Mouse (Mus musculus): ENCODE data around the gene Vps13d. TPM values are rescaled to one million over a fixed set of nuclear protein-coding genes. Genes with fewer than 3 reads are reported as not detected.

The Vps13d gene
- polyA plus RNA-seq, 1 experiment from 2014 or later: 8.5 TPM

DNA sequence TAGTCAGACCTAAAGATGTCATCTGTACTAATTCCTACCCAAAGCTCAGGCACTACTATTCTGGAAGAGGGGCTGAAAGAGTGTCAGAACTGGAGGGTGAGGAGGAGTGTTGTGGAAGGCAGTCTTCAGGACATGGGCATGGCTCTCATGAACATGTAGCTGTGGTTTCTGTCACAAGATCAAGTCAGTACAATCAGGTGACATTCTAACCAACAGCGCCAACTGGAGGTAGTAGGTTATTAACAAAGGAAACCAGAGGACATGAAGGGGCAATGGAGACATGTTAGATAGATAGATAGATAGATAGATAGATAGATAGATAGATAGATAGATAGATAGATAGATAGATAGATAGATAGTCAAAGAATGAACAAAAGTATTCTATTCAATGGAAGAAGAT lies 241.4 kb downstream of the Vps13d start:
- Histone ChIP-seq H3K4me2 (no peak overlapping the region), H3K27me3 (ENCODE audit: insufficient read depth, low read length) (no peaks in the 10 kb centered on the region), H3K36me3 (ENCODE audit: insufficient read depth) (no peaks in the 10 kb centered on the region), H3K9me3 (ENCODE audit: low read depth, low read length) (no peaks in the 10 kb centered on the region), H3K9ac (no peak overlapping the region), H3K4me3 (ENCODE audit: low read depth, low read length) (no peak overlapping the region), H3K27ac (ENCODE audit: low read depth) (no peak overlapping the region), H3K4me1 (ENCODE audit: insufficient read depth) (peaks cover 10% of the 10 kb centered on the region)
- DNase-seq (no peak), ATAC-seq (ENCODE audit: insufficient read depth) (no peak)
- TF ChIP-seq CTCF (IDR thresholded peaks at IDR 0.05; ENCODE audit: low read depth): no peak
- WGBS: 87% methylated on average over 1 of the region's 1 CpGs

DNA sequence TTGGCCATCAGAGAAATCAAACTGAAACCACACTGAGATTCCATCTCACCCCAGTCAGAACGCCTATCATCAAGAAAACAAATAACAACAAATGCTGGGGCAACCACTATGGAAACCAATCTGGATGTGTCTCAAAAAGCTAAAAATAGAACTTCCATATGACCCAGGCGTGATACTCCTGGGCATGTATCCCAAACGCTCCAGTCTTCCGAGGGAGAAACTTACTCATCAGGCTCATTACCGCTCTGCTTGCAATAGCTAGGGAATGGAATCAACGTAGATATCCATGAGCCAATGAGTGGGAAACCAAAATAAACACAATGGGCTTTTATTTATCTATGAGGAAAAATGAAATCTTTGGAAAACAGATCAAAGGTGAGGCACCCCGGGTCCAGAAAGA lies 242.9 kb downstream of the Vps13d start:
- 54% methylated on average over 7 of the region's 7 CpGs for WGBS
- no peaks in the 10 kb centered on the region for H3K27me3 ChIP-seq (ENCODE audit: insufficient read depth, low read length)
- H3K4me3 ChIP-seq (ENCODE audit: low read depth, low read length): no peak overlapping the region
- H3K27ac ChIP-seq (ENCODE audit: low read depth): no peak overlapping the region
- no peaks in the 10 kb centered on the region for H3K36me3 ChIP-seq (ENCODE audit: insufficient read depth)
- H3K9ac ChIP-seq: no peak overlapping the region
- no peaks in the 10 kb centered on the region for H3K9me3 ChIP-seq (ENCODE audit: low read depth, low read length)
- ATAC-seq (ENCODE audit: insufficient read depth) (no peak), DNase-seq (peak; percentile 73)
- H3K4me1 ChIP-seq (ENCODE audit: insufficient read depth): peaks cover 14% of the 10 kb centered on the region
- no peak for TF ChIP-seq CTCF (IDR thresholded peaks at IDR 0.05; ENCODE audit: low read depth)
- no peak overlapping the region for H3K4me2 ChIP-seq

DNA sequence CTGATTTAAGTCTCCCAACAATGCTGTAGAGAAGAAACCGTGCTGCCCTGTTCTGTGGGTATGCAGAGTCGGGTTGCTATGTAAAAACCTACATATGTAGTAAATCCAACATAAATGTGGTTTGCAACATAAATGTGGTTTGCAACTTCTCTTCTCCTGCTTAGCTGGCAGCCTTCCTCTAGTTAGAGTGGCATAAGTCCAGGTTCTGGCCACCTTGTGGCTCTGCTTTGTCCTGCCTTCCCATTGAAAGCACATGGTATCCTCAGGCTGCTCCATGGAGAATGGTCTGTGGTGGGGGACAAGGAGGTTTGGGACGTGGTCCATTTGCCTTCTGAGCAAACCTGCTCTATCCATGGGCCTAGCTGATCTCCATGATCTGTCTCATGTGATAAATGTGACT lies 243.9 kb downstream of the Vps13d start:
- no peak for TF ChIP-seq CTCF (IDR thresholded peaks at IDR 0.05; ENCODE audit: low read depth)
- WGBS: 83% methylated on average over 3 of the region's 3 CpGs

DNA sequence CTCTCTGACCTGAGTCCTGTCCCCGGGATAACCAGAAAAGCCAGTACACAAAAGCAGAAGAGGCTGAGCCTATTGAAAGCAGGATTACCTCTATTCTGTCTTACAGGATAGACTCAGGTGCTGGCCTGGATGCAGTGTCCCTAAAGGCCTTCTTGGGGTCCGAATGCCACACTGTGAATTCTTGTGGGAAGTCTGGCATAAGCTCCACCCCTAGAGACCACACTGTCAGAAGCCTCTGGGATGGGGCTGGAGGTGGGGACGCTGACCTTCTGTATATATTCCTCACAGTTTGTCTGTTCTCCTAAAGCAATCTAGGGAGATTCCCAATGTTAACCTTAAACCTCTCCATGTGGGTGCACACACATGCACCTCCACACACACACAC lies 244.5 kb downstream of the Vps13d start:
- Histone ChIP-seq H3K27me3 (ENCODE audit: insufficient read depth, low read length) (no peaks in the 10 kb centered on the region), H3K4me3 (ENCODE audit: low read depth, low read length) (no peak overlapping the region), H3K27ac (ENCODE audit: low read depth) (no peak overlapping the region), H3K4me2 (no peak overlapping the region), H3K36me3 (ENCODE audit: insufficient read depth) (no peaks in the 10 kb centered on the region), H3K9me3 (ENCODE audit: low read depth, low read length) (no peaks in the 10 kb centered on the region), H3K4me1 (ENCODE audit: insufficient read depth) (peaks cover 14% of the 10 kb centered on the region), H3K9ac (no peak overlapping the region)
- TF ChIP-seq CTCF (IDR thresholded peaks at IDR 0.05; ENCODE audit: low read depth): no peak
- ATAC-seq (ENCODE audit: insufficient read depth): no peak
- no peak for DNase-seq
- 48% methylated on average over 3 of the region's 3 CpGs for WGBS

More for the DNA sequence above, 243.9 kb downstream of the Vps13d start:
- DNase-seq (no peak), ATAC-seq (ENCODE audit: insufficient read depth) (no peak)
- H3K27me3 ChIP-seq (ENCODE audit: insufficient read depth, low read length): no peaks in the 10 kb centered on the region
- H3K4me3 ChIP-seq (ENCODE audit: low read depth, low read length): no peak overlapping the region
- no peaks in the 10 kb centered on the region for H3K36me3 ChIP-seq (ENCODE audit: insufficient read depth)
- no peak overlapping the region for H3K27ac ChIP-seq (ENCODE audit: low read depth)
- H3K9me3 ChIP-seq (ENCODE audit: low read depth, low read length): no peaks in the 10 kb centered on the region
- no peak overlapping the region for H3K9ac ChIP-seq
- H3K4me2 ChIP-seq: no peak overlapping the region
- peaks cover 14% of the 10 kb centered on the region for H3K4me1 ChIP-seq (ENCODE audit: insufficient read depth)

DNA sequence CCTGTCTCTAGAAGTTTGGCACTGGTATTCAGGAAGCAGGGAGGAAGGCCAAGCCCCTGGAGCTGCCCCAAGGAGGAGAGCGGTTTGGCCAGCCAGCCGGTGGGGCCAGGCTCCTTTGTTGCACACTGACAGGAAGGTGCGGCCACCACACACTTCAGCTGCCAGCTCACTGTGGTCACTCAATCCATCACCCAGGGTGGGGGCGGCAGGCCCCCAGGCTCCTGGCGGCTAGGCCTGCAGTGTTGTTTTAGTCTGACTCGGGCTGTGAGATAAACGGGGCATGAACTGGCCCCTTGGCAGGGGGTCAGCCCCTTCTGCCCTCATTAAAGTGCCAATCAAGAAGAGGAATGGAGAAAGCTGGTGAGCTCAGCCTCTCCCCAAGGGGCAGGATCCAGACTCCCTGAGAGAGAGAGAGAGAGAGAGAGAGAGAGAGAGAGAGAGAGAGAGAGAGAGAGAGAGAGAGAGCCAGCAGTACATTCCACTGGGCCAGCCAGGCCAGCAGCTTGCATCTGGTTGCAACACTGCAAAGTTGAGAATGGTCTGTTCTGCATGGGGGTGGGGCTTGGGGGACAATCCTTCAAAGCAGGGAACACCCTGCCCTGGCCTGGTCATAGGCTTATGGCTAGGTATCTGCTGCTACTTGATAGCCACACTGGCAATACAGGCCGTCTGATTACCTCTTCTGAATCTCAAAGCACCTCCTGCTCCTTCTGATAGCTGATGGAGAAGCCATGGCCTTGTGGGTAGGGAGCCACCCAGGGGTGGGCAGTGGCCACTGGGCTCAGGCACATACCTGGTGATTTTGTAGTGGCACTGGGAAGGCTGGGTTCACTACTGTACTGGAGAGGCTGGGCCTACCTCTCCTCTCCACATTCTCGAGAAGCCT lies 245.1 kb downstream of the Vps13d start:
- no peak for TF ChIP-seq CTCF (IDR thresholded peaks at IDR 0.05; ENCODE audit: low read depth)
- peak; percentile 89 for ATAC-seq (ENCODE audit: insufficient read depth)
- Histone ChIP-seq H3K4me1 (ENCODE audit: insufficient read depth) (peaks cover 14% of the 10 kb centered on the region), H3K27me3 (ENCODE audit: insufficient read depth, low read length) (no peaks in the 10 kb centered on the region), H3K4me3 (ENCODE audit: low read depth, low read length) (no peak overlapping the region), H3K9ac (no peak overlapping the region; the same call in 1 of the 2 replicates), H3K36me3 (ENCODE audit: insufficient read depth) (no peaks in the 10 kb centered on the region), H3K9me3 (ENCODE audit: low read depth, low read length) (no peaks in the 10 kb centered on the region), H3K4me2 (no peak overlapping the region; the same call in 1 of the 2 replicates), H3K27ac (ENCODE audit: low read depth) (peak overlapping the region; percentile 75)
- 13% methylated on average over 9 of the region's 9 CpGs for WGBS
- peak; percentile 75 for DNase-seq

DNA sequence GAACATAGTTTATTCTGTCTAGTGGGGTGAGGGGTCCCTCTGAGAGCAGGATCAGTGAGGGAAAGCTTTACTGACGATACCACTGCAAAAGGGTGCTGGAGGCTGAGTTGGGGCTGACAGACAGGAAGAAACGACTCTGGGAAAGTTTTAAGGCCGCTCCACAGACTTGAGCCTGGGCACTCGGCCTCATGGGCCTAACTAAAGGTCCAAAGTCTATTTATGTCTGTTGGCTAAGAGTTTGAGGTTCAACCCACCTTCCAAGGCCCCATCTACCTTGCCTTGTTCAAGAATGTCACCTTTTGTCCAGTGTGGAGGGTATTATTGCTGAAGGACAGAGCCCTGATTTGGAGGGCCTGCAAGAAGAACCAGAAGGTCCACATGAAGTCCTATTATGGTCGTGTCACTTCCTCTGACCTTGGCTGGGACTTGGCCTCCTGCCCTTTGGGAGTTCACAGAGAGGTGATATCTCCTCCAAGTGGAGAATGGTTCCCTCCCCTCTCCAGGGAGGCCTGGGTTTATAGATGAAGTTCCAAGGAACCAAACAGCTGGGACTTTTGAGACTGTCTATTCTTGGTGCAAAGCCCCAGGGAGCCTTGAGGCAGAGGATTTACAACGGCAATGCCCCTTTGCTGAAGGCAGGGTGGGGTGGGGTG lies 246.9 kb downstream of the Vps13d start:
- Histone ChIP-seq H3K4me1 (ENCODE audit: insufficient read depth) (peaks cover 14% of the 10 kb centered on the region), H3K36me3 (ENCODE audit: insufficient read depth) (no peaks in the 10 kb centered on the region), H3K27ac (ENCODE audit: low read depth) (no peak overlapping the region; the same call in 1 of the 2 replicates), H3K4me2 (no peak overlapping the region), H3K27me3 (ENCODE audit: insufficient read depth, low read length) (no peaks in the 10 kb centered on the region), H3K4me3 (ENCODE audit: low read depth, low read length) (no peak overlapping the region), H3K9ac (no peak overlapping the region), H3K9me3 (ENCODE audit: low read depth, low read length) (no peaks in the 10 kb centered on the region)
- ATAC-seq (ENCODE audit: insufficient read depth) (no peak), DNase-seq (peak; percentile 59)
- WGBS: 37% methylated on average over 6 of the region's 6 CpGs
- TF ChIP-seq CTCF (IDR thresholded peaks at IDR 0.05; ENCODE audit: low read depth): no peak

DNA sequence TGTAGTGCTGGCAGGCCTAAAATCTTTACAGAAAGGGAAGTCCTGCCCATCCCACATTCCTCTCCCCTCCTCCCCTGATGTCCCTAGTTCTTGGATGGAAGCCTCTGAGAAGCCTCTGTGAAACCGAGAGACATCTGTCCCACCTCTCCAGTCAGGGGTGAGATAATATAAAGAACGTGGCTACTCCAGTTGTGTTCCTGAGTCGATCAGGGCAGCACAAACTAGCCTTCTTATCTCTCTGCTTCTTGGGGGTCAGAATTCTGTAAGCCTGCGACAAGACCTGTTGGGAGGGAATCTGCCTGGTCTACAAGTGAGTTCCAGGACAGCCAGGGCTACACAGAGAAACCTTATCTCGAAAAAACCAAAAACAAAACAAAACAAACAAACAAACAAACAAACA lies 251.5 kb downstream of the Vps13d start:
- no peak overlapping the region for H3K9ac ChIP-seq
- WGBS: 49% methylated on average over 5 of the region's 5 CpGs
- H3K9me3 ChIP-seq (ENCODE audit: low read depth, low read length): no peaks in the 10 kb centered on the region
- H3K27ac ChIP-seq (ENCODE audit: low read depth): no peak overlapping the region
- no peaks in the 10 kb centered on the region for H3K27me3 ChIP-seq (ENCODE audit: insufficient read depth, low read length)
- no peak overlapping the region for H3K4me2 ChIP-seq
- no peak for ATAC-seq (ENCODE audit: insufficient read depth)
- H3K4me1 ChIP-seq (ENCODE audit: insufficient read depth): 0 out of 2 replicates have a peak, but pooled peaks cover 5% of the 10 kb centered on the region
- no peak for TF ChIP-seq CTCF (IDR thresholded peaks at IDR 0.05; ENCODE audit: low read depth)
- no peak for DNase-seq
- H3K4me3 ChIP-seq (ENCODE audit: low read depth, low read length): no peak overlapping the region
- no peaks in the 10 kb centered on the region for H3K36me3 ChIP-seq (ENCODE audit: insufficient read depth)
